Mouse (Mus musculus) lung, adult 2 months (tissue): Measurements from ENCODE around the gene Ccdc80. TPM values are rescaled to one million over a fixed set of nuclear protein-coding genes. Genes with fewer than 3 reads are reported as not detected.
A peak's percentile ranks its signal among the peaks of the same experiment; 100 is the strongest.

ENCODE experiments used
- DNase-seq: peaks from one replicate; pipeline ENCODE4 v3.0.0; 2022
- H3K4me1 ChIP-seq: fragments of 200-500 bp; 2 replicates; pipeline ENCODE4 v1.6.1; 2011; ENCODE audit warnings: low read length; ENCODE audit not compliant: control insufficient read depth, insufficient read depth
- H3K4me3 ChIP-seq: fragments of 200-500 bp; replicated peaks from 2 replicates; pipeline ENCODE3; 2011; ENCODE audit warnings: low read depth, mild to moderate bottlenecking, control low read depth, low read length; ENCODE audit errors: extremely low read depth
- CTCF ChIP-seq: fragments of 200-500 bp; IDR thresholded peaks from 2 replicates; pipeline ENCODE4 v1.5.1; 2011; ENCODE audit warnings: mild to moderate bottlenecking, low read length, control low read depth; ENCODE audit not compliant: insufficient read depth
- POLR2A ChIP-seq: fragments of 200-500 bp; IDR thresholded peaks from 2 replicates; pipeline ENCODE4 v1.6.1; 2011; ENCODE audit warnings: low read depth, mild to moderate bottlenecking, control low read depth, low read length, borderline replicate concordance; ENCODE audit errors: extremely low read depth
- WGBS: fragments of 180-500 bp; shearing (Covaris S2); methylation state at CpG from one replicate; pipeline ENCODE4 v1.1.7; 2018; 5-methylcytosine and 5-hydroxymethylcytosine counted together
- polyA plus RNA-seq: library from polyadenylated mRNA; depleted of rRNA; stranded (reverse); fragments of >200 nt; gene quantifications from 2 replicates; pipeline ENCODE4 v1.2.3, GENCODE M21; 2012

Gene Ccdc80
- polyA plus RNA-seq, 1 experiment, result 19.6 TPM

- peak; percentile 67 for DNase-seq
- peak; percentile 90 for TF ChIP-seq CTCF
- no peak for TF ChIP-seq POLR2A
- peaks cover 2% of the 10 kb centered on the region; the same call in 1 of the 2 replicates for H3K4me1 ChIP-seq
- no peak overlapping the region for H3K4me3 ChIP-seq
- 12% methylated on average over 10 of the region's 10 CpGs for WGBS
These were observed 3.2 kb upstream of the Ccdc80 start for GRCm38 (mm10) chr16:45090005-45090404.

GRCm38 (mm10) chr16:45094136-45094756, 1.0 kb downstream of the Ccdc80 start:
- Histone ChIP-seq H3K4me1 (peaks cover 2% of the 10 kb centered on the region; the same call in 1 of the 2 replicates), H3K4me3 (peak overlapping the region; percentile 6)
- DNase-seq, result no peak
- TF ChIP-seq POLR2A, result no peak
- WGBS, result 4% methylated on average over 9 of the region's 9 CpGs

- 88% methylated on average over 13 of the region's 13 CpGs for WGBS
- H3K4me1 ChIP-seq, result peaks cover 2% of the 10 kb centered on the region; the same call in 1 of the 2 replicates
- H3K4me3 ChIP-seq, result no peak overlapping the region
- DNase-seq, result no peak
- TF ChIP-seq POLR2A, result no peak
- TF ChIP-seq CTCF, result no peak
These were observed 1.8 kb downstream of the Ccdc80 start for GRCm38 (mm10) chr16:45095030-45095429.

GRCm38 (mm10) chr16:45095561-45096482, 2.6 kb downstream of the Ccdc80 start:
- DNase-seq, result no peak
- TF ChIP-seq POLR2A (no peak), CTCF (no peak)
- H3K4me1 ChIP-seq, result peaks cover 2% of the 10 kb centered on the region; the same call in 1 of the 2 replicates
- 83% methylated on average over 26 of the region's 26 CpGs for WGBS
- no peak overlapping the region for H3K4me3 ChIP-seq

- H3K4me1 ChIP-seq, result peaks cover 2% of the 10 kb centered on the region; the same call in 1 of the 2 replicates
- no peak for TF ChIP-seq POLR2A
- TF ChIP-seq CTCF, result no peak
- no peak overlapping the region for H3K4me3 ChIP-seq
- 79% methylated on average over 2 of the region's 2 CpGs for WGBS
- no peak for DNase-seq
These were observed 4.3 kb downstream of the Ccdc80 start for GRCm38 (mm10) chr16:45097467-45097866.

GRCm38 (mm10) chr16:45098186-45098885, 5.1 kb downstream of the Ccdc80 start:
- Histone ChIP-seq H3K4me3 (no peak overlapping the region), H3K4me1 (peaks cover 2% of the 10 kb centered on the region; the same call in 1 of the 2 replicates)
- TF ChIP-seq CTCF (no peak), POLR2A (no peak)
- DNase-seq, result no peak
- 57% methylated on average over 10 of the region's 10 CpGs for WGBS

- Histone ChIP-seq H3K4me1 (0 out of 2 replicates have a peak, but pooled peaks cover 2% of the 10 kb centered on the region), H3K4me3 (no peak overlapping the region)
- DNase-seq, result no peak
- TF ChIP-seq CTCF, result no peak
- TF ChIP-seq POLR2A, result no peak
- 67% methylated on average over 6 of the region's 6 CpGs for WGBS
These were observed 5.6 kb downstream of the Ccdc80 start for GRCm38 (mm10) chr16:45098886-45099210.

- H3K4me3 ChIP-seq, result no peak overlapping the region
- no peaks in the 10 kb centered on the region for H3K4me1 ChIP-seq
- no peak for DNase-seq
- TF ChIP-seq CTCF (no peak), POLR2A (no peak)
- WGBS, result 26% methylated on average over 3 of the region's 3 CpGs
These were observed 7.7 kb downstream of the Ccdc80 start for GRCm38 (mm10) chr16:45100892-45101291.

- Histone ChIP-seq H3K4me3 (no peak overlapping the region), H3K4me1 (no peaks in the 10 kb centered on the region)
- TF ChIP-seq POLR2A, result no peak
- TF ChIP-seq CTCF, result no peak
- DNase-seq, result no peak
- WGBS, result 60% methylated on average over 3 of the region's 3 CpGs
These were observed 11.8 kb downstream of the Ccdc80 start for GRCm38 (mm10) chr16:45104993-45105392.
